Mouse (Mus musculus) heart, embryonic 15.5 days (tissue): Measurements from ENCODE around the gene Ttc28. TPM values are rescaled to one million over a fixed set of nuclear protein-coding genes. Genes with fewer than 3 reads are reported as not detected.

Source experiments
- ATAC-seq: fragments of 200-750 bp; cut with Nextera tagmentation; replicated peaks from 2 replicates; pipeline ENCODE4 v1.8.0; 2017; ENCODE audit warnings: low read depth, moderate TSS enrichment; ENCODE audit not compliant: insufficient number of reproducible peaks, insufficient read depth, low FRiP score
- H3K27ac ChIP-seq: fragments of 300-500 bp; sonication (generic); 2 replicates; pipeline ENCODE4 v1.5.1; 2015; ENCODE audit warnings: mild to moderate bottlenecking, inconsistent platforms
- H3K27me3 ChIP-seq: fragments of 300-500 bp; sonication (generic); 2 replicates; pipeline ENCODE4 v1.6.1; 2015; ENCODE audit warnings: inconsistent platforms
- H3K36me3 ChIP-seq: fragments of 300-500 bp; sonication (generic); 2 replicates; pipeline ENCODE4 v1.6.1; 2015; ENCODE audit warnings: mild to moderate bottlenecking, inconsistent platforms
- H3K4me1 ChIP-seq: fragments of 300-500 bp; sonication (generic); replicated peaks from 2 replicates; pipeline ENCODE4 v1.6.1; 2015; ENCODE audit warnings: inconsistent platforms
- H3K4me2 ChIP-seq: fragments of 300-500 bp; sonication (generic); 2 replicates; pipeline ENCODE4 v1.6.1; 2015; ENCODE audit warnings: inconsistent platforms, mild to moderate bottlenecking, moderate library complexity
- H3K4me3 ChIP-seq: fragments of 300-500 bp; sonication (generic); 2 replicates; pipeline ENCODE4 v1.5.1; 2015; ENCODE audit warnings: mild to moderate bottlenecking, inconsistent platforms
- H3K9ac ChIP-seq: fragments of 300-500 bp; sonication (generic); 2 replicates; pipeline ENCODE4 v1.6.1; 2015; ENCODE audit warnings: mild to moderate bottlenecking, inconsistent platforms
- H3K9me3 ChIP-seq: fragments of 300-500 bp; sonication (generic); replicated peaks from 2 replicates; pipeline ENCODE4 v1.6.1; 2016; ENCODE audit warnings: inconsistent platforms
- WGBS: fragments of 180-500 bp; shearing (Covaris S2); methylation state at CpG from one replicate; pipeline ENCODE4 v1.1.7; 2015; ENCODE audit warnings: mixed read lengths; 5-methylcytosine and 5-hydroxymethylcytosine counted together
- polyA plus RNA-seq: library from polyadenylated mRNA; unstranded; fragments of >200 nt; fragmentation: Nextera tagmentation; extraction: Ambion mirVana; gene quantifications from 2 replicates; pipeline ENCODE4 v1.2.1, GENCODE M21; 2015

Gene Ttc28
- polyA plus RNA-seq, 1 experiment from 2014 or later, result 5.8 TPM

GRCm38 (mm10) chr5:111217447-111218110 lies 338.0 kb downstream of the Ttc28 start:
- H3K4me1 ChIP-seq, result peaks cover 27% of the 10 kb centered on the region
- no peaks in the 10 kb centered on the region for H3K27me3 ChIP-seq
- H3K4me2 ChIP-seq, result no peak overlapping the region
- H3K27ac ChIP-seq, result peak overlapping the region; percentile 54
- no peaks in the 10 kb centered on the region for H3K9me3 ChIP-seq
- ATAC-seq, result peak; percentile 32; the same call in 1 of the 2 replicates
- no peaks in the 10 kb centered on the region for H3K36me3 ChIP-seq
- 53% methylated on average over 18 of the region's 18 CpGs for WGBS
- H3K9ac ChIP-seq, result no peak overlapping the region
- H3K4me3 ChIP-seq, result no peak overlapping the region

- Histone ChIP-seq H3K27ac (peak overlapping the region; percentile 54; the same call in 1 of the 2 replicates), H3K4me3 (no peak overlapping the region), H3K4me1 (peaks cover 27% of the 10 kb centered on the region), H3K4me2 (no peak overlapping the region), H3K9me3 (no peaks in the 10 kb centered on the region), H3K9ac (no peak overlapping the region), H3K36me3 (0 out of 2 replicates have a peak, but pooled peaks cover 3% of the 10 kb centered on the region), H3K27me3 (no peaks in the 10 kb centered on the region)
- ATAC-seq, result no peak
- 65% methylated on average over 6 of the region's 6 CpGs for WGBS
Measured at GRCm38 (mm10) chr5:111218111-111218891, 338.7 kb downstream of the Ttc28 start.

- H3K36me3 ChIP-seq, result 0 out of 2 replicates have a peak, but pooled peaks cover 8% of the 10 kb centered on the region
- no peaks in the 10 kb centered on the region for H3K9me3 ChIP-seq
- H3K4me2 ChIP-seq, result no peak overlapping the region
- H3K4me1 ChIP-seq, result peaks cover 27% of the 10 kb centered on the region
- ATAC-seq, result no peak
- H3K9ac ChIP-seq, result no peak overlapping the region
- H3K27me3 ChIP-seq, result no peaks in the 10 kb centered on the region
- no peak overlapping the region for H3K4me3 ChIP-seq
- no peak overlapping the region for H3K27ac ChIP-seq
- 85% methylated on average over 5 of the region's 5 CpGs for WGBS
Measured at GRCm38 (mm10) chr5:111218998-111219397, 339.4 kb downstream of the Ttc28 start.

- WGBS, result 54% methylated on average over 16 of the region's 16 CpGs
- H3K27ac ChIP-seq, result peak overlapping the region; percentile 32; the same call in 1 of the 2 replicates
- 0 out of 2 replicates have a peak, but pooled peaks cover 10% of the 10 kb centered on the region for H3K36me3 ChIP-seq
- H3K27me3 ChIP-seq, result no peaks in the 10 kb centered on the region
- H3K4me2 ChIP-seq, result no peak overlapping the region
- peaks cover 42% of the 10 kb centered on the region for H3K4me1 ChIP-seq
- no peak overlapping the region for H3K9ac ChIP-seq
- H3K9me3 ChIP-seq, result no peaks in the 10 kb centered on the region
- ATAC-seq, result no peak
- no peak overlapping the region for H3K4me3 ChIP-seq
Measured at GRCm38 (mm10) chr5:111220679-111221380, 341.2 kb downstream of the Ttc28 start.

- no peak overlapping the region for H3K27ac ChIP-seq
- H3K9me3 ChIP-seq, result no peaks in the 10 kb centered on the region
- 0 out of 2 replicates have a peak, but pooled peaks cover 10% of the 10 kb centered on the region for H3K36me3 ChIP-seq
- H3K4me1 ChIP-seq, result peaks cover 44% of the 10 kb centered on the region
- no peak overlapping the region for H3K4me2 ChIP-seq
- no peak overlapping the region for H3K9ac ChIP-seq
- 50% methylated on average over 11 of the region's 11 CpGs for WGBS
- no peaks in the 10 kb centered on the region for H3K27me3 ChIP-seq
- H3K4me3 ChIP-seq, result no peak overlapping the region
- ATAC-seq, result no peak
Measured at GRCm38 (mm10) chr5:111222820-111223219, 343.2 kb downstream of the Ttc28 start.

- Histone ChIP-seq H3K36me3 (0 out of 2 replicates have a peak, but pooled peaks cover 10% of the 10 kb centered on the region), H3K27me3 (no peaks in the 10 kb centered on the region), H3K9me3 (no peaks in the 10 kb centered on the region), H3K27ac (peak overlapping the region; percentile 65), H3K4me3 (no peak overlapping the region), H3K4me1 (peaks cover 64% of the 10 kb centered on the region), H3K4me2 (no peak overlapping the region), H3K9ac (no peak overlapping the region)
- ATAC-seq, result no peak
- 52% methylated on average over 11 of the region's 11 CpGs for WGBS
Measured at GRCm38 (mm10) chr5:111225306-111225705, 345.7 kb downstream of the Ttc28 start.

- no peaks in the 10 kb centered on the region for H3K9me3 ChIP-seq
- H3K36me3 ChIP-seq, result 0 out of 2 replicates have a peak, but pooled peaks cover 10% of the 10 kb centered on the region
- no peaks in the 10 kb centered on the region for H3K27me3 ChIP-seq
- H3K27ac ChIP-seq, result peak overlapping the region; percentile 85; the same call in 1 of the 2 replicates
- ATAC-seq, result no peak
- H3K4me3 ChIP-seq, result no peak overlapping the region
- H3K9ac ChIP-seq, result no peak overlapping the region
- 90% methylated on average over 10 of the region's 10 CpGs for WGBS
- peaks cover 58% of the 10 kb centered on the region for H3K4me1 ChIP-seq
- no peak overlapping the region for H3K4me2 ChIP-seq
Measured at GRCm38 (mm10) chr5:111226486-111226885, 346.9 kb downstream of the Ttc28 start.

- ATAC-seq, result peak; percentile 29; the same call in 1 of the 2 replicates
- 0 out of 2 replicates have a peak, but pooled peaks cover 10% of the 10 kb centered on the region for H3K36me3 ChIP-seq
- no peak overlapping the region for H3K4me2 ChIP-seq
- H3K9me3 ChIP-seq, result no peaks in the 10 kb centered on the region
- no peak overlapping the region for H3K9ac ChIP-seq
- WGBS, result 31% methylated on average over 5 of the region's 5 CpGs
- H3K4me1 ChIP-seq, result peaks cover 58% of the 10 kb centered on the region
- peak overlapping the region; percentile 85 for H3K27ac ChIP-seq
- H3K27me3 ChIP-seq, result no peaks in the 10 kb centered on the region
- no peak overlapping the region for H3K4me3 ChIP-seq
Measured at GRCm38 (mm10) chr5:111227850-111228249, 348.2 kb downstream of the Ttc28 start.

- Histone ChIP-seq H3K36me3 (peaks cover 12% of the 10 kb centered on the region; the same call in 1 of the 2 replicates), H3K27ac (peak overlapping the region; percentile 85), H3K4me3 (no peak overlapping the region), H3K4me1 (peaks cover 58% of the 10 kb centered on the region), H3K27me3 (no peaks in the 10 kb centered on the region), H3K9ac (no peak overlapping the region), H3K4me2 (peak overlapping the region; percentile 36), H3K9me3 (no peaks in the 10 kb centered on the region)
- peak; percentile 74 for ATAC-seq
- WGBS, result 21% methylated on average over 14 of the region's 14 CpGs
Measured at GRCm38 (mm10) chr5:111228302-111229040, 348.9 kb downstream of the Ttc28 start.

- Histone ChIP-seq H3K27me3 (no peaks in the 10 kb centered on the region), H3K27ac (peak overlapping the region; percentile 85), H3K4me3 (no peak overlapping the region), H3K4me1 (peaks cover 58% of the 10 kb centered on the region), H3K9me3 (no peaks in the 10 kb centered on the region), H3K36me3 (peaks cover 7% of the 10 kb centered on the region; the same call in 1 of the 2 replicates), H3K4me2 (no peak overlapping the region), H3K9ac (no peak overlapping the region)
- 45% methylated on average over 12 of the region's 12 CpGs for whole genome bisulfite sequencing
- no peak for ATAC-seq
Measured at GRCm38 (mm10) chr5:111229041-111229394, 349.4 kb downstream of the Ttc28 start.
